Mouse (Mus musculus): ENCODE data around the gene Surf4. TPM values are rescaled to one million over a fixed set of nuclear protein-coding genes. Genes with fewer than 3 reads are reported as not detected.
"Not testable (repeated sequence)": the region's sequence is repeated elsewhere in the genome, so short reads cannot be mapped to it uniquely, and the experiment has no call there.

The Surf4 gene
- total RNA-seq, 2 experiments from 2014 or later, result 103 TPM

DNA sequence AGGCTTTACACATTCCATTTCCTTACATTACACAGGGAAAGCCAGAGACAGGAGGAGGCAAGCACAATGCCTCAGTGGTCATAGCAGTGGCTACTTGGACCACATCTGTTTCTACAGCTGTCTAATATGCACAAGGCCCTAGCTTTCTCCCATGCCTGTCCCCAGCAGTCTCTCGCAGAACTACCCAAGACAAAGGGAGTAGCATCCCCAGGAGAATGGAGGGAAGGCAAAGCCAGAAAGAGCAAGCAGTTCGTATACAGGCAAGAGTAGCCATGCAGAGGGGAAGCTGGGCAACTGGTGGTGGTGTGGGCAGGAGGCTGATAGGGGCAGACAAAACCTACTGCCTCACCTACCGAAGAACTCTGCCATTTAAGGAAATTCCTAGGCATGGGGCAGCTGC is 27.3 kb downstream of the Surf4 start:
- DNase-seq, result no peak
- intact Hi-C loops (cut with DNase I), result loop anchor here (5.0 to 10.0 kb wide), 2 partner anchors 262 to 331 kb away; no protein-coding TSS in a partner anchor

GRCm38 (mm10) chr2:26905936-26906335 is 27.8 kb downstream of the Surf4 start:
- no peak for DNase-seq
- intact Hi-C loops (cut with DNase I), result loop anchor here (5.0 to 10.0 kb wide), 2 partner anchors 261 to 331 kb away; no protein-coding TSS in a partner anchor

GRCm38 (mm10) chr2:26903311-26903710 is 30.4 kb downstream of the Surf4 start:
- no peak for DNase-seq
- intact Hi-C loops (cut with DNase I), result loop anchor here (10.0 kb wide), 1 partner anchor 259 kb away; no protein-coding TSS in a partner anchor

- DNase-seq, result peak; percentile 96
- intact Hi-C loops (cut with DNase I), result loop anchor here (10.0 kb wide), 1 partner anchor 258 kb away; no protein-coding TSS in a partner anchor
Measured at GRCm38 (mm10) chr2:26902467-26903220, 31.1 kb downstream of the Surf4 start, which contains the start of gene Surf6. TSS of gene Surf6 (minus strand) at chr2:26902879.

- DNase-seq, result no peak
- intact Hi-C loops (cut with DNase I), result loop anchor here (10.0 kb wide), 1 partner anchor 257 kb away; no protein-coding TSS in a partner anchor
Measured at GRCm38 (mm10) chr2:26901834-26902400, 31.8 kb downstream of the Surf4 start.

DNA sequence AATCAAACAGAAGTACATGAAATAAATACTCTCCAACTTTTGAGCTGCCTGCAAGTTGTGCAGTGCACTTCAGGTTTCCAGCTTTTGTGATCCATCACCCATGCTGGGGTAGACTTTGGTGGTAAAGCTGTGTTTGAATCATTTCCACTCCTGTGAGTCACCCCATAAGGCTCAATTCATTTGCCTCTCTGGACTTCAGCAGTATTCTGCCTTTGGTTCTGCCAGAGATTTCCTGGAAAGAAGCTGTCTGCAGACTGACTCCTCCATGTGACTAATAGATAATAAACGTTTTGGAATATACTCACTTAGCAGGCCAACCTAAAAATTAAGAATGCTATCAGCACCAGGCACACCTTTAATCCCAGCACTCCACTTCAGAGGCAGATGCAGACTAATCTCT is 33.0 kb downstream of the Surf4 start:
- DNase-seq, result no peak
- intact Hi-C loops (cut with DNase I), result loop anchor here (10.0 kb wide), 1 partner anchor 256 kb away; no protein-coding TSS in a partner anchor

- intact Hi-C loops (cut with DNase I), result no loop called here
- no peak for DNase-seq
Measured at GRCm38 (mm10) chr2:26895898-26896297, 37.8 kb downstream of the Surf4 start.

- DNase-seq; intact Hi-C loops (cut with DNase I): not testable (repeated sequence)
Measured at GRCm38 (mm10) chr2:26886170-26886569, 47.6 kb downstream of the Surf4 start.

GRCm38 (mm10) chr2:26885541-26885940 is 48.2 kb downstream of the Surf4 start:
- DNase-seq; intact Hi-C loops (cut with DNase I): not testable (repeated sequence)

DNA sequence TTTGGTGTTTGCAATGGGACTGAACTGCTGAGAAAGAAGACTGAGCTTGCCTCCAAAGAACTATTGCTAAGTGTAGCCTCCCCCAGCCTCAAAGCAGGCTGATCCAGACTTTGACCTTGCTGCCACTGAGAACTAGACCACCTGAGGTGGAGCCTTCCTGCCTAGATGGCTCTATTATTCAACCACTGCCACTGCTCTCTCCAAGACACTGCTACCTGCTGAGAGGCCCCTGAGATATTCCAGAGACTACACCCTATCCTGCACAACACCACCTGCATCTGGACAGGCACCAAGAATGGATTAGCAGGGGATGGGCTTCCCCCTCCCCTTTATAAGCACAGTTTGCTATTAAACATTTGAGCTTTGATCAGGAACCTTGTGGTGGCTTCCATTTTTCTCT is 55.2 kb downstream of the Surf4 start:
- intact Hi-C loops (cut with DNase I), result no loop called here
- no peak for DNase-seq

GRCm38 (mm10) chr2:26870666-26871065 is 63.1 kb downstream of the Surf4 start:
- intact Hi-C loops (cut with DNase I), result no loop called here

More at GRCm38 (mm10) chr2:26870666-26871065, 63.1 kb downstream of the Surf4 start:
- DNase-seq, result no peak

Other genes with a start within 250 kb of the Surf4 start
- gene Abo, start 68.9 kb downstream of the Surf4 start, total RNA-seq (2021), result not detected
- gene Surf6, start 31.0 kb downstream of the Surf4 start, total RNA-seq (2021), result 10 to 100 TPM; 14.7 to 16.8 TPM
- gene Med22, start 23.3 kb downstream of the Surf4 start, total RNA-seq (2021), result 10 to 100 TPM; 29.3 to 37.7 TPM
- 100 to 1,000 TPM; 364 to 371 TPM for gene Rpl7a, start 23.2 kb downstream of the Surf4 start, total RNA-seq (2021)
- gene Surf2, start 17.6 kb downstream of the Surf4 start, total RNA-seq (2021), result 10 to 100 TPM; 15.9 TPM
- 10 to 100 TPM; 48.0 to 54.1 TPM for gene Surf1, start 17.4 kb downstream of the Surf4 start, total RNA-seq (2021)
- gene Stkld1, start 119 bp upstream of the Surf4 start, total RNA-seq (2021), result under 1 TPM in 1 of 2 experiments, not detected in 1; 0.31 TPM
- gene Rexo4, start 30.5 kb upstream of the Surf4 start, total RNA-seq (2021), result 10 to 100 TPM; 13.3 to 14.4 TPM
- not detected for gene Adamts13, start 39.5 kb upstream of the Surf4 start, total RNA-seq (2021)
- gene Cacfd1, start 76.0 kb upstream of the Surf4 start, total RNA-seq (2021), result 10 to 100 TPM; 29.0 to 36.7 TPM
- gene Slc2a6, start 94.1 kb upstream of the Surf4 start, total RNA-seq (2021), result under 1 TPM in 1 of 2 experiments, not detected in 1; 0.14 TPM
- under 1 TPM in 1 of 2 experiments, not detected in 1; 0.22 TPM for gene Mymk, start 138.3 kb upstream of the Surf4 start, total RNA-seq (2021)
- gene Adamtsl2, start 145.5 kb upstream of the Surf4 start, total RNA-seq (2021), result 10 to 100 TPM in 1 of 2 experiments, 1 to 10 TPM in 1; 8.7 to 19.4 TPM
- gene Fam163b, start 208.6 kb upstream of the Surf4 start, total RNA-seq (2021), result under 1 TPM; 0.37 to 0.38 TPM
- 1 to 10 TPM; 2.3 to 2.5 TPM for gene Dbh, start 231.3 kb upstream of the Surf4 start, total RNA-seq (2021)